Mouse (Mus musculus): ENCODE results near the gene Dclk1.
A peak's percentile ranks its signal among the peaks of the same experiment; 100 is the strongest.

Dclk1 gene

GRCm38 (mm10) chr3:55260139-55260538 lies 18.0 kb downstream of the Dclk1 start:
- no peak for DNase-seq (ENCODE audit: low spot score)

GRCm38 (mm10) chr3:55266091-55266490 lies 23.9 kb downstream of the Dclk1 start:
- no peak for DNase-seq (ENCODE audit: low spot score)

DNA sequence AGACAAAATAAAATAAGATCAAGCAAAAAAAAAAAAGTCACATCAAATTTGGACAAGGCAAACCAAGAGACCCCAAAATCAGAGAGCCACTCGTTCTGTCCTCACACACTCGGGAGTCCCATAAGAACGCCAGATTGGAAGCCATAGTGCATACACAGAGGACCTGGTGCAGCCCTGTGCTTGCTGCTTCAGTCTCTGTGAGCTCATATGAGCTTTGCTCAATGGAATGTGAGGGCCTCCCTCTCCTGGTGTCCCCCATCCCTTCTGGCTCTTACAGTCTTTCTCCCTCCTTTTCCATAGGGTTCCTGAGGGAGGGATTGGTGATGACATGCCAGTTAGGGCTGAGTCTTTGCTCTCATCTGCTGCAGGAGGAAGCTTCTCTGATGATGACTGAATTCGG lies 27.6 kb downstream of the Dclk1 start:
- no peak for DNase-seq (ENCODE audit: low spot score)

- DNase-seq (ENCODE audit: low spot score): no peak
Observed at GRCm38 (mm10) chr3:55270345-55270744, 28.2 kb downstream of the Dclk1 start.

- peak; percentile 19 for DNase-seq (ENCODE audit: low spot score)
Observed at GRCm38 (mm10) chr3:55270920-55271319, 28.8 kb downstream of the Dclk1 start.

- no peak for DNase-seq (ENCODE audit: low spot score)
Observed at GRCm38 (mm10) chr3:55272536-55272935, 30.4 kb downstream of the Dclk1 start.

GRCm38 (mm10) chr3:55276446-55276845 lies 34.3 kb downstream of the Dclk1 start:
- no peak for DNase-seq (ENCODE audit: low spot score)

GRCm38 (mm10) chr3:55276851-55277250 lies 34.7 kb downstream of the Dclk1 start:
- DNase-seq (ENCODE audit: low spot score): no peak

- DNase-seq (ENCODE audit: low spot score): no peak
Observed at GRCm38 (mm10) chr3:55277829-55278228, 35.7 kb downstream of the Dclk1 start.

GRCm38 (mm10) chr3:55279923-55280322 lies 37.8 kb downstream of the Dclk1 start:
- no peak for DNase-seq (ENCODE audit: low spot score)

DNA sequence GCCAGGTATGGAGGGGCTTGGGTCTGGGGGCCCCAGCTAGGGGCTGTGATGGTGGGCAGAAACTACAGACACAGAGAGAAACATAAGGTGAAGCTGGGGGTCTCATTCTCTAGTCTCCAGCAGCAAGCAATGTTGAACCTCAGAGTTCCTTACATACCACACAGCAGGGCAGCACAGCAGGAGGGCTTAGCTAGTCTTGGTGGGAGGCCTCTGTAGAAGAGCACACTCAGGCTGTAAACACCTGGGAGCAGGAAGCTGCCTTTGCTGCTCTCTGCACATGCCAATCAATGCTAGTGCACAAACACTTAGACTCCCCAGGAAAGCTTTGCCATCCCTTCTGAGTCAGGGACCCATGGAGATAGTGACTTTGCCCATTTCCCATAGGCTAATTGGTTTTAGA lies 38.3 kb downstream of the Dclk1 start:
- no peak for DNase-seq (ENCODE audit: low spot score)

GRCm38 (mm10) chr3:55284215-55284614 lies 42.1 kb downstream of the Dclk1 start:
- DNase-seq (ENCODE audit: low spot score): peak; percentile 65

GRCm38 (mm10) chr3:55288726-55289125 lies 46.6 kb downstream of the Dclk1 start:
- DNase-seq (ENCODE audit: low spot score): no peak

- DNase-seq (ENCODE audit: low spot score): no peak
Observed at GRCm38 (mm10) chr3:55291964-55292363, 49.8 kb downstream of the Dclk1 start.

DNA sequence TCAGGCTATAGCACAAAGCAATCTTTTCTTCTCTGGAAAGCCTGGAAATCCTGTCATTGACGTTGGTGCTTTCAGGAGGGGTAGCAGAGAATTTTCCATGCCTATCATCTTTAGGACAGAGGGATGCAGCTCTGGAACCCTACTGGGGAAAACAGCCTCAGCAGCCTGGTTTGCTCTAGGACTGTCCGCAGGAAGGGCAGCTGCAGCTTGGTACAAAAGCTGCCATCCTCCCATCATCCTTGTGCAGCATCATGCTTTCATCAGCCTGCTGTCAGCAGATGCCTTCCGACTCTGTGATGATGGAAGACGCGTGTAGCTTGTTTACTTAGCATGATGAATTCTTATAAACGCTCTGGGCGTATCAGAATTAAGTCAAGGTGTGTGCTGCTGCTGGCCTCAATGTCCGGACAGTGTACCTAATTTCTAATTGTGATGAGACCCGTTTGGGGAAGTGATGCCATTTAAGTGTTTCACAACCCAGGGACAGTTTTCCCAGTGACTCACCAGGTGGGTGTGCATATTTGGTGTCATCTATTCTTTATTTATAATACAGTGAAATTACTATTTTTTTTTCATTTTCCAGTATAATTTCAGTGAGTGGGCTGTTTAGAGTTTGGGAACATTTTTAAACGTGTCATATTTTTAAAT lies 50.7 kb downstream of the Dclk1 start:
- DNase-seq (ENCODE audit: low spot score): no peak

- DNase-seq (ENCODE audit: low spot score): no peak
Observed at GRCm38 (mm10) chr3:55305653-55306052, 63.5 kb downstream of the Dclk1 start.

- DNase-seq (ENCODE audit: low spot score): no peak
Observed at GRCm38 (mm10) chr3:55307553-55308177, 65.5 kb downstream of the Dclk1 start.

DNA sequence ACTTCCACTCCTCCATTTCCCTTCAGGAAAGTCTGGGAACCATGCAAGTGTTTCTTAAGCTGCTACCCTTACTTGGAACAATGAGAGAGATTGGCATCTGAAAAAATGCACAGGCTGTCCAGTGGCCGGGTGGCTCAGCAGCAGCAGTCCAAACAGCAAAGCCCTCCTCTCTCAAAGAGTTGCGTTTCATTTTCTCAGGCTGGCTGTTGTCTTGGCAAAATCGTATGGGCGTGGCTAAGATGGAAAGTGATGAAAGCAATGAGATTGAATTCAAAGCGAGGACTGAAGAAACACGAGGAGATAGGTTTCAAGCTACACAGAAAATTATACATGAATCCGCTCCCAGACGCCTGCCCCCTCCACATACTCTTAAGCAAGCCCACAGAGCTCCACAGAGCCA lies 67.8 kb downstream of the Dclk1 start:
- DNase-seq (ENCODE audit: low spot score): no peak

- no peak for DNase-seq (ENCODE audit: low spot score)
Observed at GRCm38 (mm10) chr3:55315827-55316226, 73.7 kb downstream of the Dclk1 start.

GRCm38 (mm10) chr3:55318021-55318420 lies 75.9 kb downstream of the Dclk1 start:
- DNase-seq (ENCODE audit: low spot score): no peak

DNA sequence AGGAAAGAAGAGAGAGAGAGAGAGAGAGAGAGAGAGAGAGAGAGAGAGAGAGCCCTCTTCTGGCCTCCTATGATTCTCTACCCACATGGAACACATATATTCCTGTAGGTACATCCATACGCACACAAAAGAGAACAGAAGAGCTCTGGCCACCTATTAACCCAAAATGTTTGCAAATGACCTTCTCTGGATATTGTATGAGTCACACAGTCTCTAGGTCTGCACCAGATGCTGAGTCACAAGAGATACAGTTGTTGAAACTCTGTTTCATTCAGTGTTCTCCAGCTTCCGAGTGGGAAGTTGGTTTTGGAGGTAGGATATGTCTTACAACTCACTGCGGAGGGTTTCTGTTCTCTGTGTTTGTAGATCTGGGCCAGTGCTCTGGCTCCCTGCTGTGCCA lies 78.4 kb downstream of the Dclk1 start:
- DNase-seq (ENCODE audit: low spot score): no peak

DNA sequence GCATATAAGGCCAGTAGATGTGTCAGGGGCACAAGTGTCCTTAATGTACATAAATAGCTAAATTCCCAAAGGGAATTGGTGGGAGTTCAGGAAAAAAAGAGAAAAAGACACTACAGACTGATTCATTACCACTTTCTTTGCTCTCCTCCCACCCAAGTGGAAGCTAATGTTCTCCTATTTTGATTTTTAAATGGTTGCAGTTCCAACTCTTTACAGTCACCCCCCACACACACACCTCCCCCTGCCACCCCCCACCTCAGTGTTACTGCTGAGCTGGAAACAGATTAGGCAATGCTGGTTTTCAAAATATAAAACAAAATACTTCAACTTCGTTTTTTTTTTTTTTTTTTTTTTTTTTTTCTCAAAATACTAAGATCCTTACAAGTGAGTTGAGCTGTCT lies 81.9 kb downstream of the Dclk1 start:
- DNase-seq (ENCODE audit: low spot score): no peak

DNA sequence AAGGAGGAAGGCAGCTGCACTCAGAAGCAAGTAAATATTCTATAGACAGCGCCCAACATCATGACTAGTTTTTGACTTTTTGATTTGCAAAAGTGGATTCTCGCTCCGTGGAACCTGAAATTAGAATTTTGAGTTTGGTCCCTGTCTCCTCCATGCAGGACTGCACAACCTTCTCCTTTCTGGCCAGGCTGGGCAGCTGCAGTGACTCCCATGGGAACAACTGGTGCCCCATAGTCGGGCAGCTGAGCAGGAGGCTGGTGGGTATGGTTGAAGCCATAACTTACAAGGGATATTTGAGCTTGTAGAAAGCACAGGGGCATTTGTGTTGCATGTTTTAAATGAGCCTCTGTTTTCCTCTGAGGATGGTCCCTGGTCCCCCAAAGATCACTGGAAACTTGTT lies 88.3 kb downstream of the Dclk1 start:
- no peak for DNase-seq (ENCODE audit: low spot score)

DNA sequence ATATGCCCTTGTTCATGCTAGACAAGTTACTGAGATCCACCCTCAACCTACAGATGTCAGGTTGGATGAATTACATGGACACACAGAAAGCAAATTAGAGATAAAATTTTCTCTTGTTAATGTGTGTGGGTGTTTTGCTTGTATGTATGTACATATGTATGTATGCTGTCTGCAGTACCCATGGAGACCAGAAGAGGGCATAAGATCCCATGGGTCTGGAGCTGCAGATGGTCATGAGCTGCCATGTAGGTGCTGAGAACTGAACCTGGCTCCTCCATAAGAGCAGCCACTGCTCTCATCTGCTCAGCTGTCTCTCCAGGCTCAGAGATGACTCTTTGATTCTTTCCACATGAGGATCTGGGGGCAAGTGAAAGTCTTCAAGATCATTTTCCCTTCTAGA lies 89.5 kb downstream of the Dclk1 start:
- no peak for DNase-seq (ENCODE audit: low spot score)
